Mouse (Mus musculus) stomach, postnatal 0 days (tissue): ENCODE measurements at regions not wholly inside any gene's neighbourhood (a gene's known extent, or its start where the extent isn't known, plus 50 kb on each side); places are given as distances from the start of the nearest gene placed in this dataset.

ENCODE experiments used
- CTCF ChIP-seq: IDR thresholded peaks from 2 replicates; pipeline ENCODE4 v1.5.1; 2016; ENCODE audit warnings: antibody characterized with exemption, low read depth, mild to moderate bottlenecking, moderate library complexity
- EP300 ChIP-seq: optimal IDR thresholded peaks from 2 replicates; pipeline ENCODE3; 2016; ENCODE audit warnings: antibody characterized with exemption

- TF ChIP-seq CTCF (no peak), EP300 (no peak)
Observed at GRCm38 (mm10) chr12:104538436-104538835, 65.3 kb upstream of the Gsc start.
